Mouse (Mus musculus) gastrocnemius, postnatal 10 days (tissue): ENCODE measurements around the gene Sik3. TPM values are rescaled to one million over a fixed set of nuclear protein-coding genes. Genes with fewer than 3 reads are reported as not detected.
A peak's percentile ranks its signal among the peaks of the same experiment; 100 is the strongest.

Source experiments
- DNase-seq: peaks from one replicate; pipeline ENCODE4 v3.0.0; 2021; ENCODE audit warnings: mixed read lengths
- total RNA-seq, 2 experiments: library from RNA; stranded (reverse); gene quantifications; 2 replicates each; pipeline ENCODE4 v1.2.3; 2021

The Sik3 gene
- total RNA-seq, 2 experiments from 2014 or later, result 52.7 to 52.9 TPM

- DNase-seq, result peak; percentile 68
Measured at GRCm38 (mm10) chr9:46015831-46016230, 3.2 kb downstream of the Sik3 start.

DNA sequence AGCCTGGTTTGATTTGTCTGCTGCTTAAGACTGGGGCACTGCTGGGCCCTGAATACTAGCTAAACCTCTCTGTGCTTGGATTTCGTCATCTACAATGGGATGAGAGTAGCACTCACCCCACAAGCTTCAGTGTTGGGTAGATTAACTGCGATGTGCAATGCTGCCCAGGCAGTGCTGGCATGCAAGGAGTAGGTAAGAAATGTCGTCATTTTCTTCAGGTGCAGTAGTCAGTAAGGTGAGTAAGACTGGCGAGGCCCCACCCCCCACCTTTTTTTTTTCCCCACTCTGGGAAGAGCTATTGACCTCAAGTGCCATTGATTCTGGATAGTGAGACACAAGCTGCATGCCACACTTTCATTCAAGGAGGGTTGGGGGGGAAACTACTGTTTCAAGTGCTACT is 3.8 kb downstream of the Sik3 start:
- DNase-seq, result no peak

- DNase-seq, result no peak
Measured at GRCm38 (mm10) chr9:46018316-46018715, 5.7 kb downstream of the Sik3 start.

GRCm38 (mm10) chr9:46019975-46020374 is 7.4 kb downstream of the Sik3 start:
- no peak for DNase-seq

DNA sequence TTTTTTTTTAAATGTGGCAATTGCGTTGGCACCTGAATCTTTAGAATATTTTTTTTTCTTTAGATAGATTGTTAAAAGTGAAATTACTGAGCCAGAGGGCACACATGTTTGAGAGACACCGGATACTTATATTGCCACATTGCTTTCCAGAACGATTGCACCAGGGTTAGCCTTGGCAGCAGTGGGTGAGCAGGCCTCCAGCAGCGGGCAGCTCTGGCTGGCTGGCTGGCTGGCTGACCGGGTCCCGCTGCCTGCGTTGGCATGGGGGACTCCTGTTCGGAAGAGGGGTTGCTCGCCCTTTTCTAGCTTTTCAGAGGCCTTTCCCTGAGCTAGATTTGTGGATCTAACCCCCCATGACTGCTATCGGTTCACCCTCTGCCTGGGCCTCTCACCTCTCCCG is 11.0 kb downstream of the Sik3 start:
- DNase-seq, result peak; percentile 36

DNA sequence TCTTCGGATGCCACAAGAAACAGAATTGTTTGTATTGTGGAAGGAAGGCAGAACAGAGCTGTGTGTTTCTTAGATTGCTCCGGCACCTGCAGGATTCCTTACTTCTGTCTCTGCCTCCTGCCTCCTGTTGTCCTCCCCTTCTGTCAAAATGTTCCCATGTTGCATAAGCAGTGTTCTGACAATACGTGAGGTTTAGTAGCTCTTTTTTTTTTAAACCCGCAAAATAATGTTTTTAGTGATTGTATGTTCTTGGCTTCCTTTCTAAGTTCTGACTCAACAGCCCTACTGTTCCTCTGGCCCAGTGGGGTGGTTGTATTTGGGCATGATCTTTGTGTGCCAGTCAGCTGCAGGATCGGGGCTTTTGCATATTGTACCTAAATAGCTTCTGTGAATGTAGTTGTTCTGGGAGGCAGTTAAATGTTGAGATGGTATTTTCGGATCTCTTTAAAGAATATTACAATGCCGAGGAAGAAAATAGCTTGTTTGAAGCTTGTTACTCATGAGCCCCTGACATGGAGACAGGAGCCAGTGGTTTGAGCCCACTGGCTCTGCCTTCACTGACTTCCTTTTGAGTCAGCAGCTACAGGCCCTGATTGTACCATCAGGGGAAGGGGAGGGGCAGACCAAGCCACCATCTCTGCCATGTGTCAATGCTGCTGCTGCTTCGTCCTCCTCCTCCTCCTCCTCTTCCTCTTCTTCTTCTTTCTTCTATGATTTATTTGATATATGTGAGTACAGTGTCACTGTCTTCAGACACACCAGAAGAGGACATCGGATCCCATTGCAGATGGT is 13.6 kb downstream of the Sik3 start:
- no peak for DNase-seq

DNA sequence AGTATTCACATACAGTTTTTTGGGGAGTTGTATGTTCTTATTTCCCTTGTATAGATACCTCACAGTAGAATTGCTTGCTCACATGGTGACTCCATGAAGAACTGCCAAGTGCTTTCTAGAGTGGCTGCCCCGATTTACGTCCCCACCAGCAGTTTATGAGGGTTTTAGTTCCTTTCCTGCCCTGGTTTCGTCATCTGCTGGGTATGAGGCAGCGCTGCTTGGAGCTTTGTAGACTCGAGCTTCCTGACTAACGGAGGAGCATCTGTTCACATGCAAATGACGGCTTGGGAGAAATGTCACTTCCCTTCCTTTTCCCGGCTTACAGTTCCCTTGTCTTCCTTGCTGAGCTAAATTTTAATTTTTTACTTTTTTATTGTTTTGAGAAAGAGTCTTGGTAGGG is 15.4 kb downstream of the Sik3 start:
- DNase-seq, result no peak

DNA sequence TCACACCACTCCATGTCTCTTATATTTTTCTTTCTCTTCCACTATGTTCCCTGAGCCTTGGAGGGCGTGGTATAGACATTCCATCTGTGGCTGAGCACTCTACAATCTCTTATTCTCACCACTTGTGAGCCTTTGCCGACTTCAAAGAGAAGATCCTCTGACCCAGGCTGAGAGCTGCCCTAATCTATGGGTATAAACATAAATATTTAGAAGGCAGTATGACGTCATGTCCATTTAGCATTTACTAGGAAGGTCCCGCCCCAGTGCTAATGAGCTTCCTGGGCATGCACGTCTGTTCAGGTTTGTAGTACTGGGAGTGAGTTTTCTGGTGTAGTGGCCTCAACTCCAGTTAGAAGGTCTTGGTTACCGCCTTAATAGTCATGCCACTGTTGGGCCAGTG is 16.9 kb downstream of the Sik3 start:
- no peak for DNase-seq

DNA sequence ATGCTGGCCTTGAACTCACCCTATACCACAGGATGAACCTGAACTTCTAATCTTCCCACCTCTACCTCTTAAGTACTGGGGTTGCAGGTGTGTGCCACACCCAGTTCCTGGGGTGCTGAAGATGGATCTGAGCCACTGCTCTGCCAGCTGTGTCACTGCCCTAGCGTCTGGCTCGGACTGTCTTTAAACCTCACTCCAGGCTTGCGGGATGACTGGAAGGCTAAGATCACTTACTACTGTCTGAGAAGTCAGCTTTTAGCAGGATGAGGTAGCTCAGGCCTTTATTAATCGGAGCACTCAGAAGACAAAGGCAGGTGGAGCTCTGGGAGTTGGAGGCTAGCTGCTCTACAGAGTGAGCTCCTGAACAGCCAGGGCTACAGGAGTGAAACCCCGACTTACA is 17.6 kb downstream of the Sik3 start:
- no peak for DNase-seq

DNA sequence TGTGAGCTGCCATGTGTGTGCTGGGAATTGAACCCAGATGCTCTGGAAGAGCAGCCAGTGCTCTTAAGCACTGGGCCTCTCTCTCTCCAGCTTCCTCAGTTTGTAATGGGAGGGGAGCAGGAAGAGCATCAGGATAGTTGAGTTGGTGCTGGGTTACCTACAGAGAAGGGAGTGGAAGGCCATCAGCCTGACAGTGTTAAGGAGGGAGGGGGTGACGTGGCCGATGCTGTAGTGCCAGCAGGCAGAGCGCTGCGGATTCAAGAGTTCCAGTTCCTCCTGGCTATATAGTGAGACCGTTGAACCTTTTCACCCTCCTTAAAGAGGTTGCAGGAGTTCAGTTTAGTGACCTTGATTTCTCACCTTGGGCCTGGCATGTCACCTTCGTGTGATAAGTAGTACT is 18.3 kb downstream of the Sik3 start:
- DNase-seq, result no peak

GRCm38 (mm10) chr9:46032190-46032589 is 19.6 kb downstream of the Sik3 start:
- peak; percentile 58 for DNase-seq

DNA sequence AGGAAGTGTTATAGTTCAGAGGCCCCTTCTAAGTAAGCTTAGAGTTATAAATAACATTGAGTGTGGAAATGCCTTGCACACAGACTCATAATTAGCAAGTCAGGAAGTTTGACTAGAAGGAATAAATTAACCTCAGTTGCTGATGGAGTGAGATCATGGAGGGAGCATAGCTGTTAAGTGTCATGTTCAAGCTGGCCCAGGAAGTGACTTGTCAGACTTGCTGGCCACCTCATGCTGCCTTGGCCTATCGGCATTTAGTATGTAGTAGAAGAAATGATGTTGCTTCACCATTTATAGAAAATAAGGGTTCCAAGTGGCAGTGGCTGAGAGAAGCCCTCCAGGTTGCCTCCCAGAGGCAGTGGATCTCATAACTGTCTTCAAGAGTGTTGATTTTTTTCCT is 20.4 kb downstream of the Sik3 start:
- DNase-seq, result no peak

DNA sequence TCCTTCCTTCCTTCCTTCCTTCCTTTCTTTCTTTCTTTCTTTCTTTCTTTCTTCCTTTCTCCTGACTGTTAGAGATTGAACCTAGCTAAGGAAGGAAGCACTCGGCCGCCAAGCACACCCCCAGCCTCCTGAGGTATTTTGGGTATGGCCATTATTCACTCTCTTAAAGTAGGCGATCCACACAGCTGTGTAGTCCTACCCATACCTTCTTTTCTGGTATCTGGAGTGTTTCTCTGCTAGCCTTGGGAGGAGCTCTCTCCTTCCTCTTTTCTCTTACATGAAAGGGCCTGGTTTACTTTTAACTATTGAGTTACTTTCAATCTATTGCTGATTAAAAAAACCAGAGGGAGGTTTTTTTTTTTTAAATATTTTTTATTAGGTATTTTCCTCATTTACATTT is 21.2 kb downstream of the Sik3 start:
- no peak for DNase-seq

DNA sequence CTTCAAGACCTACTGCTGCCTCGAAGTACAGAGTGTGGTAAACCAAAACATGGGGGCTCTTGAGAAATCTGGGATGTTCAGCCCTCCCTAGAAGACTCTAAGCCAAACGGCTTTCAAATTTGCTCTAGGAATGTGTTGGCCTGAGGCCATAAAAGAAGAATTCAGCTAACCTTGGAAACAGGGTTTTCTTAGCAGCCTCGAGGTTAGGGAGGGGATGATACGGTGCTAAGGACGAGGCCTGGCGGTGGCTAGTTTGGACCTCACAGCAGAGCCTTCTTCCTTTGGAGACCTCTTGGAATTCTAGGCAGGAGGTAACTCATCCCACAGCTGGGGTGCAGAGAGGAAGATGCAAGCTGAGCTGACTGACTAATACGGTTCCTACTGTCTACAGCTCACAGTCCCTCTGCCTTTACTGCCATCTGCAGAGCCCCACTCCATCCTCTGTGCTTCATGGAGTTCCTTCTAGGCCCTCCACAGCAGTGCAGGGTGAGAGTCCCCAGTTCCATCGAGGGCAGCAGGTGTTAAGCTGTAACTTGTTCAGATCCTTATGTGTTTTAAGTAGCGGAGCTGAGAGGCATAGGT is 22.8 kb downstream of the Sik3 start:
- DNase-seq, result no peak

DNA sequence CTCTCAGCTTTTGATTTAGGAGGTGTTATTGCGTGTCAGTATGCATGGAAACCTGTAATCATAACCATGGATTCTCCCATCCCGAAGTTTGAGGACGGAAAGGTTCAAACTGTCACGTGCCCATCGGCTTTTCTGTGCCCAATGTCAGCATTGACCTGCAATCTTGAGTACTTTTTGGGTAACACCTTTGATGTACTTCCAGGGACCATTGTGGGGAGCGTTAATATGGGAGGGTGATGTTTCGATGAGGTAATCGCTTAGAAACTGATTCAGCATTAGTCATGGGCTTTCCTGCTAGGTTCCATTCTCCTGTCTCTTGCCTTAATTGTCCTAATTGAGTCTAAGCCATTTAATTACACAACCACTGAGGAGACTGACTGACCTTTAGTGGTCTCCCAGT is 24.3 kb downstream of the Sik3 start:
- no peak for DNase-seq

GRCm38 (mm10) chr9:46038786-46039185 is 26.2 kb downstream of the Sik3 start:
- DNase-seq, result no peak

DNA sequence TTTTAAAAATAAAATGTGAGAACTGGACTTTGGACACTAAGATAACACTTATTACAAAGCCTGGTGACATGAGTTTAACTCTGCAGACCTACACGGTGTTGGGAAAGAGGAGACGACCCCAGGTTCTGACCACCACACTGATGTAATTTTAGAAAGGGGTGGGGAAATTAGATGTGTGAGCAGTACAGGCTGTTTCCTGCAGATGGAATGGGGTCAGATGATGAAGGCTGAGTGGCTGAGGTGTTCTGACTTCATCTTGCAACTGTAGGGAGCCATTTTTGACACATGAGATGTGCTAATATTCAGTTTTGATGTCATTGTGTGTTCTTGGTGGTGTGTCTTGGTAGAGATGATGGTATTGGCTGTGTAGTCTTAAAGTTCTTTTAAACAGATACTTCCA is 28.6 kb downstream of the Sik3 start:
- DNase-seq, result no peak

DNA sequence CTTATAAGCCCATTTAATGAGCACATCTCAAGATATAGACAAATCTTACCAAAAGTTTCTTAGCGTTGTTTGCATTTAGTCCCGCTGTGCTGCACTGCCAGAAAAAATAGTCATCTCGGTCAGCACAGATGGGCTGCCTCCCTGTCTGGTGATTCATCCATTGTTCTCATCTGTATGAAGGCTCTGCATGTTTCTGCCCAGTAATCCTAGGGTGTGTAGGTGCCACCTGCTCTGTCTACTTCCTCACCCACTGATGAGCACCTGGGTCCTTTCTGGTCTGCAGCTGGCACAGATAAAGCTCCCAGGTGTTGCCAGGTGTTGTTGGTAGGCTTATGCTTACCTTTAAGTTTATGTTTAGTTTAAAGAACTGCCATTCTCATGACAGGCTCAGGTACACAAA is 29.8 kb downstream of the Sik3 start:
- DNase-seq, result no peak

DNA sequence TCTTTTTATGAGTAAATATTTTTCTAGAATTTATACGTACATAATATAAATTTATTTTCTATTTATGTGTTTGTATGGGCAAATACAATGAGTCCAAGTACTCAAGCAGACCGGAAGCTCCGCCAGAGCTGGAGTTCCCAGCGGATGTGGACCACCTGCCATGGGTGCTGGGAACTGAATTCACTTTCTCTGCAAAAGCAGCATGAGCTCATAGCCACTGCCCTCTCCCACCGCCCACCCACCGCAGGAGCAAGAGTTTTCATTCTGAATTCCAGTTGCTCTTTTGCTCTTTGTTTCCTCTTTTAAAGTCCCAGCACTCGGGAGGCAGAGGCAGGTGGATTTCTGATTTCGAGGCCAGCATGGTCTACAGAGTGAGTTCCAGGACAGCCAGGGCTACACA is 31.0 kb downstream of the Sik3 start:
- DNase-seq, result no peak

DNA sequence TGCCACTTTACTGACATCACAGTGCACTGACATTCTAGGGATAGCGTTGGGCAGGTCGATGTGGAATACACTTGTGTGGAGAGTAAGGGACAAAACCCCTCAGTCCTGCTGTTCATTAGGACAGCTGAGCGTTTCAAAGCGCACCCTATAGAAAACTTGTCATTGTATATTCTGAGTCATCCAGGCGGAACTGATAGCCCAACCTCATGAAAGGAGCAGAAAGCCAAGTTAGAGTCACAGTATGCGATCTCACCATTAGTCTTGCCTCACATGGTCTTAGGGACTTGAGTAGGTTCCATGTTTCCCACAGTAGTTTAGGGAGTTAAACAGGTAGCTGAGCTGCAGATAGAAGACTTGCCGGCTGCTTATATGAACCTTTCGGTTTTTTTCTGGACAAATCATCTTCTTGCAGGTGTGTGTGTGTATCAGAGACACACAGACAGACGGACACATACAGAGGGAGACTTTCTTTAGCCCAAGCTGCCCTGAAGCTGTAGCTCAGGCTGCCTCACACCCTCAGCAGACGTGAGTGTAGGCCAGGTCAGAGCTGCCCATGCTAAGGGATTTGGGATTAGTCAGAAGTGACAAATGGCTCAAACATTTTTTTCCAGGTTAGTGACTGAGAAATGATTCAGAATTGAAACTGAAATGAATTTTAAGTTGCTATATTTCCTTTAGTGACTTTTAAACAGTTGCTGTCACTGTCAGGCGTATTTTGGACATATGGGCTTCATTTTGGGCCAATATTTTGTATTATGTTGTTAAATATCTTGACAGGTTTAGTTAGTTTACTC is 34.3 kb downstream of the Sik3 start:
- no peak for DNase-seq

GRCm38 (mm10) chr9:46049525-46049924 is 36.9 kb downstream of the Sik3 start:
- no peak for DNase-seq

- DNase-seq, result no peak
Measured at GRCm38 (mm10) chr9:46050203-46050602, 37.6 kb downstream of the Sik3 start.

GRCm38 (mm10) chr9:46053014-46053666 is 40.5 kb downstream of the Sik3 start:
- no peak for DNase-seq
